Mouse (Mus musculus) cerebellum, adult 11-12 months (tissue): Measurements from ENCODE around the gene Def6.

Experiments used
- DNase-seq: peaks from one replicate; pipeline ENCODE4 v3.0.0; 2022

Def6 gene

DNA sequence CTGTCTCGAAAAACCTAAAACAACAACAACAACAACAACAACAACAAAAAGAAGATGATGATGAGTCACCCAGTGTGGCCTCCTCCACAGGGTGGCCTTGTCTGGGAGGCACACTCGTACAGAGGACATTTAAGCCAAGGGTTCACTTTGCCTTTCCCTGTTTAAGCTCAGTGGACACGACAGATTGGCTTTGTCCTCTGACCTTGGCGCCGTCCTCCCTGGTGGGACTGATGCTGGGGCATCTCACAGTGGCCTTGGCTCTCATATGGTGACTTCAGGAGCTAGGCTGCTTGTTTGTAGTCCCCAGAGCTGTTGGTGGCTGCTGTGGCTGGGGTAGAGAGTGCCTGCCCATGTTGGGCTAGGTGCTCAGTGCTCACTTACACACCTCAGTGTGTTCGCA lies 36.6 kb downstream of the Def6 start:
- no peak for DNase-seq

DNA sequence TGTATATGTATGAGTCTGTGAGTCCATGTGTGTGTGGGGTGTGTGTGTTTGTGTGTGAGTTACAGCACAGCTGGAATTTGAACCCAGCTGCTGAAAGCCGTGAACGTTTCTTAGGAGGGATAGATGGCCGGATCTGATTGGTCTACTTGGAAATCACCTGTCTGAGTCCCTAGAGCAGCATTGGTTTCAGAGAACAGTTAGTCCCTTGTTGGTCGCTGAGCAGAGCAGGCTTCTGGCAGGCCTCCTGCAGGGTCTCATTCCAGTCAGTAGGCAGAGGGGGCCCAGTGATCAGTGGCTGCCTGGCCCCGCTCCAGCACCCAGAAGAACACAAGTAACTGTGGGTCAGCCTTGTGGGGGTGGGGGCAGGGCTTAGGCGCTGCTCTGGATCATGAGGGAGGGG lies 37.1 kb downstream of the Def6 start:
- DNase-seq: no peak

GRCm38 (mm10) chr17:28246640-28247039 lies 39.1 kb downstream of the Def6 start:
- no peak for DNase-seq

- no peak for DNase-seq
Observed at GRCm38 (mm10) chr17:28247613-28248012, 40.0 kb downstream of the Def6 start.

DNA sequence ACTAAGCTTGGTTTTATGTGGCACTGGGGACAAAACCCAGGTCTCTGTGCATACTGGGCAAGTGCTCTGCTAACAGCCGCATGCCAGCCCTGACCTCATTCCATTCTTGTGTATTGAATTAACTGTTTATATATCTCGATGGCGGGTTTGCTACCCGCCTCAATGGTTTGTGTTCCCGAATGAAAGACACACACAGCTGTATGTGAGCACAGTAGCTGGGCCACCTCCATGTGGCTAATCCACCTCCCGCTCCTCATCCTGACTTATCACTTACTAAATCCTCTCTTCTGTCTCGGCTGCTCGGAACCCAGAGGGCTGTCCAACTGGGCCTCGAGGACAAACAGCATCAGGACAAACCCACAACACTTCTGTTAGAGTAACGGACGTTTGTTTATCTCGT lies 41.5 kb downstream of the Def6 start:
- no peak for DNase-seq

DNA sequence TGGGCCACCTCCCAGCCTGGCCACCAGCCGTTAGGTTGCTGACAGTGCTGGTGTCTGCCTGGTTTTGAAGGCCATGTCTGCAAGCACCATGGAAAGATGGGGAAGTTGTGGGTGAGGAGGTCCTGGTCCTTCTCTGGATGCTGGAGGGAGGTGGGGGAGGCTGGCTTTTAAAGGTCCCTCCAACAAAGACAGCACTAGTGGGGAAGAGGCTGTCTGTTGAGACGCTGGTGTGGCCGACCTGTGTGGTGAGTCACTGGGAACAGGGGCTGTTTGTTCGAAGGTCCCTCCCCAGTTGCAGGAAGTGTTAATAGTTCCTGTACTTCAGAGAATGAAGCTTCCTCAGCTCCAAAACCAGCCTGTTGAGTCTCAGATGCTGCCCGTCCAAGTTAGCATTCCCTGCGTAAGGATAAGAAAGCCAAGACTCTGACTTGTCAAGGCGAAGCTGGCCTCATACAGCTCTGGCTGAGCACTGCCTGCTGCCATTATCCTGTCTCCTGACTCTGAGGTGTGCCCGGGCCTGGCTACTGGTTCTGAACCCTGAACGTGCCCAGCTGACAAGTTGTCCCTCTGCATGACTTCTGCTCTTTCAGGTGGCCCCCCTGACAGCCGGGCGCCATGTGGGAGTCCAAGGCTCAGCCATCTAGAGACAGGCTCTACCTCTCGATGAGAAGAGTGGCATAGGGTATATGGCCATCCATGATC lies 44.2 kb downstream of the Def6 start:
- DNase-seq: no peak

DNA sequence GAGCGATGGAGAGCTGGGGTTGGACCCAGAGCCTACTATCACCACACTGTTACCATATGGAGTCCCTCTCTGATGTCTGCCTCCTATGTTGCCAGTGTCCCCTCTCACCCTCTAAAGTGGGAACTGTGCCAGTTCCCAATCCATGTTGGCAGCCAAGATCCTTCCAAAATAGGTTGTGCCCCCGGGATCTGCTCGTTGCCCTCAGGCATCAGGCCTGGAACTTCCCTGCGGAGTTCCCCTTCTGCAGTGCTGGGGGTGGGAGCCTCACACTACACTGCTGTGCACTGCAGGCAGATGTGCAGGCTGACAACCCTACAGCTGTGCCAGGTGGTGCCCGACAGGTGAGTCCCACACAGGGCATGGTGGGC lies 44.7 kb downstream of the Def6 start:
- DNase-seq: no peak

DNA sequence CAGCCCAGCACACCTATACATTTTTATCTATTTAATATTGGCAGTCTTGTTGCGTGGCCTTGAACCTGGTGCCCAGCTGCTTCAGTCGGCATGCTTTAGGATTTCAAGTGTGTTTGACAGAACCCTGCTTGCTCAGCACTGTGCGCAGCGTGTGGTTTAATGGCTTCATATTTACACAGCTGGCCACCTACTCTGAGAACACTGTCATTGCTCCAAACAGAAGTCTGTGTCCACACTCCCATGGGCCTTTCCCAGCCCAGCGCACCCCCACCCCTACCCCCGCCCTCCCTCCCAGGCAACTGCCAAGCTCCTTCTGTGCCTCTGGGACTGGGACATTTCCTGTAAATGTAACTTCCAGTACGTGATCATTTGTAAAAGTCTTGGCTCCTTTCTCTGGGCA lies 45.6 kb downstream of the Def6 start:
- DNase-seq: no peak

DNA sequence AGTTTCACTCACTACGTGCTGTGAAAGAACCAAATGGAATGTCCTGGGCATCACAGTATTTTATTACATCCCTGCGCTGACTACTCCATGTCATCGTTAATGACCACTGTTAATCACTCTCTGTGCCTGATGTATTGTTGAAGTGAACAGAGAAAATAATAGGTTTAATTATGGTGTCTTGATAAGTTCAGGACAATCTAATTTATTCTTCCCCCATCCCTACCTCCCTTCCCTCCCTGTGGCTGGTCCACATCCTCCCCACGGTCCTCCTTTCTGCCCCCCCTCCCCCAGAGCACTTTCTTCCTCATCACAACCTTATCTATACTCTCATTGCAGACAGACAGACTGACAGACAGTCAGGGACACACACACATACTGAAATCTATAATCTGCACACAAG lies 47.2 kb downstream of the Def6 start:
- DNase-seq: no peak

DNA sequence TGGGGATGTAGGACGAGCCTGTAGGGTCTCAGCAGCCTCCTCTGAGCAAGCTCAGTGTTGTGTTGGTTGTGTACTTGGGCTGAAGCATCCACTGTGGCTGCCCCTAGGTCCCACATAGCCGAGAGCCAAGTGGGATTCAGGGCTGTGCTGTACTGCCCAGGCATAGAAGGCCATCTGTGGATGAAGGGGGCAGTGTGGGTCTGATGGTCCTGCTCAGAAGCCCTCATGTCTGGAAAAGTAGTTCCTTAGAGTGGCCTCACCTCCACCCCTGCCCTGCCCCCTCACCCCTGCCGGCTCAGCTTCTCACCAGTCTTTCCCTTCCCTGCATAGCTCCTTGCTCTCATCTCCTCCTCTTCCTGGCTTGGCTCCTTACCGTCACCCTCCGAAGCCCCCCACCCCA lies 48.1 kb downstream of the Def6 start:
- DNase-seq: no peak

DNA sequence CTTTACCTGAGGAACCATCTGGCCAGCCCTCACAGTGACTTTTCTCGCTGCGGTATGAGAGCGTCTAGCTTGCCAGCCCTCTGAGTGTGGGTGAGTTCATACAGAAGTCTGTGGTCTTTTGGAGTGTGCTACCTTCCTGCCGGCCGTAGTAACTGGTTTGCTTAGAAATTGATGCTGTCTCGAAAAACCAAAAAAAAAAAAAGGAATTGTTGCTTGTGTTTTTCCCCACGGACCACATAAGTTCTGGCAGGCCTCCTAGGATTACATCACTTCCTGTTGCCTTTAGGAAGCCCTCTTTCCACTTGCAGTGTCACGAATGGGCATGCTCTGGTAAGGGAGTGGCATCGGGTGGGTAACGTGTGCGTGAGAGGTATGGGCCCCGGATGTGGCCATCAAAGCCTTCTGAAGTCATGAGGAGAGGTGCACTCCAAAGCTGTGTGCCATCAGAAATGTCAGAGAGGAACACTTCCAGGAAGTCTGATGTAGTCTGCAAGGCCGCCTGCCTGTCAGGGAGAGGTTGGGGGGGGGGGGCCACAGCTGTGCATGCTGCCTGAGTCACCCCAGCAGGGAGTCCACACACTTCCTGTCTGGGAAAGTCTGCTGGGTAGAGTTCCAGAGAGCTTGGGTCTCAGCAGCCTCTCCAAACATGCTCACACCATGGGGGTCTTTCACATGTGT lies 49.2 kb downstream of the Def6 start:
- no peak for DNase-seq

- DNase-seq: no peak
Observed at GRCm38 (mm10) chr17:28258325-28258724, 50.7 kb downstream of the Def6 start.

DNA sequence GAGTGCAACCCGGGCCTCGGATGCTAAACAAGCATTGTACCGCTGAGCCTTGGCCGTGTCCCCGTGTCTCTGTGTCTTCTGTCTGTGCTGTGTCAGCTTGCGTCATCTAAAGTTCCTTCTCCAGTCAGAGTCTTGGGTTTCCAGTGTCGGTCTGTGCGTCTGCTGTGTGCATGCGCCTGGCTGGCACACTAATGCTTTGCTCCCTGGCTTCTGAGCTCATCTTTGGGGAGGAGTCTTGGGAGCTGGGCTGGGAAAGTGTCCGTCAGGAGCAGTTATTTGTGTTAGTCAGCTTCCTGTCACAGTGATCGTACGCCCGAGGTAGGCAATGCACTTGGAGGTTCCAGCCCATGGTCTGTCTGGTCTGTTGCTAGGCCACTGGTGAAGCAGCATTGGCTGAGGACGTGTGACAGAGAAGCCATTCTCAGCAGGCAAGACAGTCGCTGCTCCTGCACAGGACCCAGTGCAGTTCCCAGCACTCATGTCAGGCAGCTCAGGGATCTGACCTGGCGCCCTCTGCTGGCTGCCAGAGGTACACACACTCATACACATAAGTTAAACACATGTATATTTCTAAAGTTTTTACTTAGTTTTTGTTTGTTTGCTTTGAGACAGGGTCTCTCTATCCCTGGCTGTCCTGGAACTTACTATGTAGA lies 52.4 kb downstream of the Def6 start:
- no peak for DNase-seq

DNA sequence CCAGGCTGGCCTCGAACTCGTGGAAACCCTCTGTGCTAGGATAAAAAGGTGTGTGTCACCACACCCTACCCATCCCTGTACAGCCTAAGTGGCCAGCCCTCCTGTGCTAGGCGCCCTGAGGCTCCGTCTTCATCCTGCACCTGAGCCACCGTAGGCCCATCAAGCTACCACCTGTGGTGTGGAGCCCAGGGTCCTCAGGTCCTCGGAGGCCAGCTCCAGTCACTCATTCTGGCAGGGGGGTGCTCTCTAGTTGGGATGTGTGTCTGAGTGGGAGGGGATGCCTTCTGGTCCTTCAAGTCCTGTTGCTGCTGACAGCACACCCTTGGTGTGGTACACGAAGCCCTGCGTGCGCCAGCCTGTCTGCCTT lies 52.9 kb downstream of the Def6 start:
- DNase-seq: no peak

GRCm38 (mm10) chr17:28261795-28262194 lies 54.2 kb downstream of the Def6 start:
- DNase-seq: no peak

GRCm38 (mm10) chr17:28263181-28263894 lies 55.8 kb downstream of the Def6 start:
- no peak for DNase-seq

GRCm38 (mm10) chr17:28267251-28267650 lies 59.7 kb downstream of the Def6 start:
- DNase-seq: no peak

DNA sequence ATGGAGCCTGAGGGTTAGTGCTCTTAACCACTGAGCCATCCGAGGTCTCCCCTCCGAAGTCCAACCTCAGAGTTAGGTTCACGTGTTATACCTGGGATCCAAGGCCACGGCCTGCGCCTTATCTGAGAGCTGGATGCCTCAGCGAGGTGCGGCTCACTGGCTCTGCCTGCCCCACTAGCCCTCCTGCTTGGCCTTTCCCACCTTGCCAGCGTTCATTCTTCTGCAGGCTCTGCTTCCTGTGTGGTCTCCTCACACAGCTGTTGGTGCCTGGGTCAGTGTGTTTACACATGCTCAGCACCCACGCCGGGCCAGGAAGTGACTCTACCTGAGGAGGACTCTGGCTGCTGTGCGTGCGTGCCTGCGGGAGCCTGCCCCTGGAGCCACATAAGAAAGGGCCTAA lies 62.6 kb downstream of the Def6 start:
- no peak for DNase-seq

DNA sequence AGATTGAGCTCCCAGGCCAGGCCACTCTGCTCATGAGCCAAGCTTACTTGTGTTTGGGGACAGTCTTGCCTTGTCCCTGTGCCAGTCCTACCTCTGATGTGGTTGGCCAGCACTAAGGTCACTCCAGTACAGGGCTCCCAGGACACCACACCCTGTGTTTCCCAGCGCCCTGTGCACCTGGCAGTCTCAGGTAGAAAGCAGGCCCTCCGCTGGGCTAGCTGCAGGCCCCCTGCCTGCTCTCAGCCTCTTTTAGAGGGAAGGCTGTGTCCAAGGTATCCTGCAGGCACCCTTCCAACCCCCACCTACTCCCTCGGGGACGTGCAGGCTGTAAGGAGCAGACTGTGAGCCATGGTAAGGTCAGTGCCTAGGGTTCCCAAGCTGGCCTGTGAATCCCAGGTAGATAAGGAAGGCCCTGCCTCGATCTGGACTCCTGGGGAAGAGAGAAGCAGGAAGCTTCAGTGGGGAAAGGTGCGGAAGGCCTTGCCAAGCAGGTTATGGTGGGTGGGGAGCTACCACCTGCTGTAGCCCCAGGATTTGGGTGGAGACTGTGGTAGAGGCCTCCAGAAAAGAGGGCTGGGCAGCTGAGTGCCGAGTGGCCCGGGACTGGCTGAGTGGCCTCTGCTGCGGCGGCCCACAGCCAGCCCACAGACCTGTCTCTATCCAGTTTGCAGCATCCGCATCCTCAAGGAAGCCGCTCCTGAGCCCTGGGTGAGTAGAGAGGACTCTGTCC lies 64.1 kb downstream of the Def6 start:
- DNase-seq: no peak

GRCm38 (mm10) chr17:28272281-28272680 lies 64.7 kb downstream of the Def6 start:
- DNase-seq: no peak

GRCm38 (mm10) chr17:28272837-28273236 lies 65.3 kb downstream of the Def6 start:
- DNase-seq: no peak

- DNase-seq: no peak
Observed at GRCm38 (mm10) chr17:28274739-28275138, 67.2 kb downstream of the Def6 start.

GRCm38 (mm10) chr17:28277226-28277625 lies 69.6 kb downstream of the Def6 start:
- DNase-seq: no peak
